Mouse (Mus musculus): ENCODE measurements around the gene Uox. TPM values are rescaled to one million over a fixed set of nuclear protein-coding genes. Genes with fewer than 3 reads are reported as not detected.

The Uox gene
- polyA plus RNA-seq, 1 experiment = not detected

DNA sequence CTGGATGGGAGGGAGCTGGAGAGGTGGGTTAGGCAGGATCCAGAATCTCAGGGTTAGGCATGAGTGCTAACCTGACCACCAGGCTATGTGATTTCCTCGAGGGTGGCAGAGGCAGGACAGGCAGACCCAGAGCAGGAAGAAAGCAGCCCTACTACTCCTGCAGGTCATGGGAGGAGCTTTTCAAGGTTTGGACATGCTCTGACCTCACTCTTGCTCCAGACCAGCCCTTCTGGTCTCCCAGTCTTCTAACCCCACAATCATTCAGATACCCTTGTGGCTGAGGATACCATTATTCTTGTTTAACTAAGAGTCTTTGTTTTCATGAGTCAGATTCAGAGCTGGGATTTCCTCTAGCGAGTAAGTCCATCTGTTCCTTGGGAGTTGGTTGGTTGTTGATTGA lies 7.4 kb downstream of the Uox start:
- Histone ChIP-seq H3K9me3 (ENCODE audit: control insufficient read depth, low read length) (no peaks in the 10 kb centered on the region), H3K4me3 (replicated peaks) (no peak overlapping the region), H3K27me3 (ENCODE audit: control insufficient read depth) (no peaks in the 10 kb centered on the region), H3K36me3 (ENCODE audit: control insufficient read depth) (no peaks in the 10 kb centered on the region), H3K4me1 (ENCODE audit: control insufficient read depth) (no peaks in the 10 kb centered on the region)
- TF ChIP-seq GATA1 (IDR thresholded peaks at IDR 0.05; ENCODE audit: low read length) (no peak), TAL1 (IDR thresholded peaks at IDR 0.05; ENCODE audit: low read length) (no peak)

- Histone ChIP-seq H3K36me3 (ENCODE audit: control insufficient read depth) (no peaks in the 10 kb centered on the region), H3K27me3 (ENCODE audit: control insufficient read depth) (no peaks in the 10 kb centered on the region), H3K4me1 (ENCODE audit: control insufficient read depth) (no peaks in the 10 kb centered on the region), H3K4me3 (replicated peaks) (no peak overlapping the region), H3K9me3 (ENCODE audit: control insufficient read depth, low read length) (no peaks in the 10 kb centered on the region)
- TF ChIP-seq GATA1 (IDR thresholded peaks at IDR 0.05; ENCODE audit: low read length) = no peak
- TF ChIP-seq TAL1 (IDR thresholded peaks at IDR 0.05; ENCODE audit: low read length) = no peak
These were observed 10.0 kb downstream of the Uox start for GRCm38 (mm10) chr3:146580039-146580729.

DNA sequence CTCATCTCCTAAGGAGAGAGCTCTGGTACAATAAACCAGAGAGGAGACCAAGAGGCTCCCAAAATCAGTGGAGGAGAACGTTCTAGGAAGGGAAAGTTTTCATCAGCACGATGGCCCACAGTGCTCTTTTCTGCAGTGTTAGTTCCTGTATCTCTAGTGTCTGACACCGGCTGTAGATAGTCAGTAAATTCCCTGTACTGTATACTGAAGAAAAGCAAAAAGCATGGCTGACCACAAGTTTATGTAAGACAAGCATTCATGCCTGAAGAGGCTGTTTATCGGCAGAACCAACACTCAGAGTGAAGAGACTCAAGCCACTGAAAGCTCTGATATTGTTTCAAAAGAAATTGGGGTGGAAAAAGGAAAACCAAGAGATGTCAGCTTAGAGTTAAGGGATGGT lies 13.3 kb downstream of the Uox start:
- Histone ChIP-seq H3K4me3 (replicated peaks) (no peak overlapping the region), H3K27me3 (ENCODE audit: control insufficient read depth) (no peaks in the 10 kb centered on the region), H3K9me3 (ENCODE audit: control insufficient read depth, low read length) (no peaks in the 10 kb centered on the region), H3K36me3 (ENCODE audit: control insufficient read depth) (no peaks in the 10 kb centered on the region), H3K4me1 (ENCODE audit: control insufficient read depth) (no peaks in the 10 kb centered on the region)
- TF ChIP-seq GATA1 (IDR thresholded peaks at IDR 0.05; ENCODE audit: low read length) (no peak), TAL1 (IDR thresholded peaks at IDR 0.05; ENCODE audit: low read length) (no peak)

- no peak for TF ChIP-seq GATA1 (IDR thresholded peaks at IDR 0.05; ENCODE audit: low read length)
- TF ChIP-seq TAL1 (IDR thresholded peaks at IDR 0.05; ENCODE audit: low read length) = no peak
- Histone ChIP-seq H3K36me3 (ENCODE audit: control insufficient read depth) (no peaks in the 10 kb centered on the region), H3K9me3 (ENCODE audit: control insufficient read depth, low read length) (no peaks in the 10 kb centered on the region), H3K4me1 (ENCODE audit: control insufficient read depth) (no peaks in the 10 kb centered on the region), H3K27me3 (ENCODE audit: control insufficient read depth) (no peaks in the 10 kb centered on the region), H3K4me3 (replicated peaks) (no peak overlapping the region)
These were observed 13.7 kb downstream of the Uox start for GRCm38 (mm10) chr3:146583908-146584307.

GRCm38 (mm10) chr3:146586616-146587015 lies 16.4 kb downstream of the Uox start:
- Histone ChIP-seq H3K4me1 (ENCODE audit: control insufficient read depth) (no peaks in the 10 kb centered on the region), H3K27me3 (ENCODE audit: control insufficient read depth) (no peaks in the 10 kb centered on the region), H3K9me3 (ENCODE audit: control insufficient read depth, low read length) (no peaks in the 10 kb centered on the region), H3K36me3 (ENCODE audit: control insufficient read depth) (no peaks in the 10 kb centered on the region), H3K4me3 (replicated peaks) (no peak overlapping the region)
- TF ChIP-seq TAL1 (IDR thresholded peaks at IDR 0.05; ENCODE audit: low read length) (no peak), GATA1 (IDR thresholded peaks at IDR 0.05; ENCODE audit: low read length) (no peak)

- TF ChIP-seq GATA1 (IDR thresholded peaks at IDR 0.05; ENCODE audit: low read length) (no peak), TAL1 (IDR thresholded peaks at IDR 0.05; ENCODE audit: low read length) (no peak)
- no peaks in the 10 kb centered on the region for H3K4me1 ChIP-seq (ENCODE audit: control insufficient read depth)
- no peak overlapping the region for H3K4me3 ChIP-seq (replicated peaks)
- no peaks in the 10 kb centered on the region for H3K36me3 ChIP-seq (ENCODE audit: control insufficient read depth)
- H3K9me3 ChIP-seq (ENCODE audit: control insufficient read depth, low read length) = no peaks in the 10 kb centered on the region
- H3K27me3 ChIP-seq (ENCODE audit: control insufficient read depth) = no peaks in the 10 kb centered on the region
These were observed 19.3 kb downstream of the Uox start for GRCm38 (mm10) chr3:146589523-146589922.

DNA sequence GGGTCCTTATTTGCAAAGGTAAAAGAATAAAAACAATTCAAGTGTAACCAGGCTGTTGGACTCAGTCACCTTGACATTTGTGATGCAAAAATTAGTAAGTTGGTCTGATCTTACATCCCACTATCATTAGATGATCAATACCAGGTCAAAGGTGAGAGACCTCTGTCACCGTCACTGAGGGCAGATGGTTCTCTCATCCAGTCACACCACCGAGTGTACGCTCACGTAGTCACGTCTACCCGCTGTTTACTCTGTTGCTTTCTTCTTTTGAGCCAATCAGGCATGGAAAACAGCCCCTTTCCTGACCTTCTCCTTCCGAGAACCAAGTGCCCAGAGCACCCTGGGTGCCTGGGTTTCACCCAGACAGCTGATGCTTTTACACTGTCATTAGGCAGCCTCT lies 20.9 kb downstream of the Uox start:
- no peak for TF ChIP-seq TAL1 (IDR thresholded peaks at IDR 0.05; ENCODE audit: low read length)
- Histone ChIP-seq H3K4me1 (ENCODE audit: control insufficient read depth) (no peaks in the 10 kb centered on the region), H3K9me3 (ENCODE audit: control insufficient read depth, low read length) (no peaks in the 10 kb centered on the region), H3K4me3 (replicated peaks) (no peak overlapping the region), H3K36me3 (ENCODE audit: control insufficient read depth) (no peaks in the 10 kb centered on the region), H3K27me3 (ENCODE audit: control insufficient read depth) (no peaks in the 10 kb centered on the region)

DNA sequence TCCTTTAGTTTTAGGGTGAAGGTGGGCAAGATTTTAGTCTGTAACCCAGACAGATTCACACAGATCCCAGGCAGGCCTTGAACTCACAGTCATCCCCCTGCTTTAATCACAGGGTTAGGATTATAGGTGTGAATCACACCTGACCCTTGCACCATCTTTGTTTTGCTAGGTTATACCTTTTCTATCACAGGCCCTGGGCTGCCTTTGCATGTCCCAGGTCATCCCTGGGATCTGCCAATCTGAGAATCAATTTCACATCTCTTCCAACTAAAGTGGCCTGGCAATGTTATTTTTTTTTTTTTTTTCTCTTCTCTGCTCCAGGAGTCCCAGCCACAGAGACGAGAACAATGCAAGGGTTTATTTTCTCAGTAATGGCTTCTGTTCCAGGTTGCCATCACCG lies 21.4 kb downstream of the Uox start:
- Histone ChIP-seq H3K27me3 (ENCODE audit: control insufficient read depth) (no peaks in the 10 kb centered on the region), H3K4me3 (replicated peaks) (no peak overlapping the region), H3K36me3 (ENCODE audit: control insufficient read depth) (no peaks in the 10 kb centered on the region), H3K9me3 (ENCODE audit: control insufficient read depth, low read length) (no peaks in the 10 kb centered on the region), H3K4me1 (ENCODE audit: control insufficient read depth) (no peaks in the 10 kb centered on the region)
- no peak for TF ChIP-seq GATA1 (IDR thresholded peaks at IDR 0.05; ENCODE audit: low read length)
- no peak for TF ChIP-seq TAL1 (IDR thresholded peaks at IDR 0.05; ENCODE audit: low read length)

DNA sequence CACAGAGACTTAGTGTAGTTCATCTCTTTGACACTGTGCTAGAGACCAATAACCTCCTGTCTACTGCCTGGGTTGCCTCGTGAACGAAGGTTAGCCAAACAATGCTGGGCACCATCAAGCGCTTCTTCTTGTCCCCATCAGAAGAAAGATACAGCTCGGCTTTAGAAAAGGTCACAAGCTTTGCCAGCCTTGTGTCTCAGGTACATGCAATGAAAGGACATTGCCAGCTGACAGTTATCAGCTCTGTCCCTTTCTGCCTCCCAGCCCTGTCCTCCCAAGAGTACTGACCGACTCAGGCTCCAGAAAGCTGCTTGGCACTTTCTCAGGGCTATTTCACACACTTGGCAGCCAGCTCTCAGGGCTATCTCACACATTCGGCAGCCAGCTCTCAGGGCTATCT lies 25.2 kb downstream of the Uox start:
- H3K9me3 ChIP-seq (ENCODE audit: control insufficient read depth, low read length) = no peaks in the 10 kb centered on the region
- H3K27me3 ChIP-seq (ENCODE audit: control insufficient read depth) = no peaks in the 10 kb centered on the region
- TF ChIP-seq TAL1 (IDR thresholded peaks at IDR 0.05; ENCODE audit: low read length) (no peak), GATA1 (IDR thresholded peaks at IDR 0.05; ENCODE audit: low read length) (no peak)
- H3K4me1 ChIP-seq (ENCODE audit: control insufficient read depth) = no peaks in the 10 kb centered on the region
- H3K36me3 ChIP-seq (ENCODE audit: control insufficient read depth) = no peaks in the 10 kb centered on the region
- H3K4me3 ChIP-seq (replicated peaks) = no peak overlapping the region

DNA sequence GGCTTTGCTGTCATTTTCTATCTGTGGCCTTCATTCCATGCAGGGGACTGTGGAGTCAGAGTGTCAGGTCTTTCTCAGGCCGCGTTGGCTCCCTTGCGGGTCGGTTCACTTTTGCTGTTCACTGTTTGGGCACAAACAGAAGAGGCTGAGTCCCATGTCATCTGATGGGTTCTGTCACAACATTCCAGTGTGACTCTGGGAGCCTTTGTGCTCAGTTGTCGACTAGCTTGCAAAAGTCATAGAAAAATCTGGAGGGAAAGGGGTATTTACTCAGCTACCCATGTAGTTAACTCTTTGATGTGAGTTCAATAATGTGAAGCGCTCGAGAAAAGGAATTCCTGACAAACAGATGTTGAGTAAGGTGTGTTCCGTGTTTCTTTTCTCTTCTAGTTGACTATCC lies 26.2 kb downstream of the Uox start:
- Histone ChIP-seq H3K4me1 (ENCODE audit: control insufficient read depth) (peaks cover 7% of the 10 kb centered on the region), H3K27me3 (ENCODE audit: control insufficient read depth) (no peaks in the 10 kb centered on the region), H3K36me3 (ENCODE audit: control insufficient read depth) (no peaks in the 10 kb centered on the region), H3K4me3 (replicated peaks) (no peak overlapping the region), H3K9me3 (ENCODE audit: control insufficient read depth, low read length) (no peaks in the 10 kb centered on the region)
- TF ChIP-seq TAL1 (IDR thresholded peaks at IDR 0.05; ENCODE audit: low read length) (no peak), GATA1 (IDR thresholded peaks at IDR 0.05; ENCODE audit: low read length) (no peak)

All from erythroblast, embryonic 14.5 days (primary cell).